Mouse (Mus musculus) lung, embryonic 16.5 days (tissue): ENCODE measurements at regions not wholly inside any gene's neighbourhood (a gene's known extent, or its start where the extent isn't known, plus 50 kb on each side); places are given as distances from the start of the nearest gene placed in this dataset.

Experiments
- ATAC-seq: fragments of 200-750 bp; cut with Nextera tagmentation; 2 replicates; pipeline ENCODE4 v1.8.0; 2017; ENCODE audit warnings: low read depth, mild to moderate bottlenecking, moderate library complexity
- H3K27ac ChIP-seq: fragments of 300-500 bp; sonication (generic); 2 replicates; pipeline ENCODE4 v1.5.1; 2014; ENCODE audit warnings: mild to moderate bottlenecking, control low read depth, low read length
- H3K27me3 ChIP-seq: fragments of 300-500 bp; sonication (generic); 2 replicates; pipeline ENCODE4 v1.6.1; 2014; ENCODE audit warnings: low read depth, low read length, mixed read lengths; ENCODE audit not compliant: control insufficient read depth, insufficient read depth
- H3K36me3 ChIP-seq: fragments of 300-500 bp; sonication (generic); 2 replicates; pipeline ENCODE4 v1.6.1; 2014; ENCODE audit warnings: low read length; ENCODE audit not compliant: control insufficient read depth, insufficient read depth
- H3K4me1 ChIP-seq: fragments of 300-500 bp; sonication (generic); replicated peaks from 2 replicates; pipeline ENCODE4 v1.6.1; 2014; ENCODE audit warnings: low read length, mixed read lengths; ENCODE audit not compliant: control insufficient read depth, insufficient read depth
- H3K4me2 ChIP-seq: fragments of 300-500 bp; sonication (generic); 2 replicates; pipeline ENCODE4 v1.6.1; 2014; ENCODE audit warnings: low read depth, low read length, control low read depth
- H3K4me3 ChIP-seq: fragments of 300-500 bp; sonication (generic); 2 replicates; pipeline ENCODE4 v1.5.1; 2014; ENCODE audit warnings: mild to moderate bottlenecking, low read length, control low read depth
- H3K9ac ChIP-seq: fragments of 300-500 bp; sonication (generic); 2 replicates; pipeline ENCODE4 v1.6.1; 2014; ENCODE audit warnings: low read length, control low read depth
- H3K9me3 ChIP-seq: fragments of 300-500 bp; sonication (generic); 2 replicates; pipeline ENCODE4 v1.6.1; 2016; ENCODE audit warnings: low read length; ENCODE audit not compliant: control insufficient read depth
- WGBS: fragments of 180-500 bp; shearing (Covaris S2); extraction: QIAGEN DNeasy Blood & Tissue Kit; methylation state at CpG from one replicate; pipeline ENCODE4 v1.1.7; 2014; 5-methylcytosine and 5-hydroxymethylcytosine counted together

- no peaks in the 10 kb centered on the region for H3K9me3 ChIP-seq
- no peaks in the 10 kb centered on the region for H3K36me3 ChIP-seq
- H3K4me1 ChIP-seq = no peaks in the 10 kb centered on the region
- no peak overlapping the region for H3K4me3 ChIP-seq
- no peaks in the 10 kb centered on the region for H3K27me3 ChIP-seq
- no peak overlapping the region for H3K27ac ChIP-seq
- H3K9ac ChIP-seq = no peak overlapping the region
- H3K4me2 ChIP-seq = no peak overlapping the region
- WGBS = 39% methylated on average over 4 of the region's 4 CpGs
- ATAC-seq = peak; percentile 78
Observed at GRCm38 (mm10) chr11:48381489-48381888, 392.7 kb upstream of the Sgcd start.

GRCm38 (mm10) chr11:48378044-48378443 lies 389.3 kb upstream of the Sgcd start:
- 49% methylated on average over 4 of the region's 4 CpGs for WGBS
- no peak for ATAC-seq

GRCm38 (mm10) chr11:48377269-48377668 lies 388.5 kb upstream of the Sgcd start:
- no peak overlapping the region for H3K27ac ChIP-seq
- no peak overlapping the region for H3K4me2 ChIP-seq
- no peaks in the 10 kb centered on the region for H3K9me3 ChIP-seq
- no peak overlapping the region for H3K4me3 ChIP-seq
- no peak for ATAC-seq
- H3K27me3 ChIP-seq = no peaks in the 10 kb centered on the region
- no peaks in the 10 kb centered on the region for H3K4me1 ChIP-seq
- H3K36me3 ChIP-seq = no peaks in the 10 kb centered on the region
- H3K9ac ChIP-seq = no peak overlapping the region

More at GRCm38 (mm10) chr11:48378044-48378443, 389.3 kb upstream of the Sgcd start:
- Histone ChIP-seq H3K27me3 (no peaks in the 10 kb centered on the region), H3K9ac (no peak overlapping the region), H3K4me2 (no peak overlapping the region), H3K4me3 (no peak overlapping the region), H3K27ac (no peak overlapping the region), H3K36me3 (no peaks in the 10 kb centered on the region), H3K9me3 (no peaks in the 10 kb centered on the region), H3K4me1 (no peaks in the 10 kb centered on the region)

- WGBS = 74% methylated on average over 4 of the region's 4 CpGs
Observed at GRCm38 (mm10) chr11:48351349-48352023, 362.7 kb upstream of the Sgcd start.

GRCm38 (mm10) chr11:48314500-48314899 lies 325.7 kb upstream of the Sgcd start:
- Histone ChIP-seq H3K27ac (no peak overlapping the region), H3K9ac (no peak overlapping the region), H3K4me2 (no peak overlapping the region), H3K27me3 (no peaks in the 10 kb centered on the region), H3K36me3 (no peaks in the 10 kb centered on the region), H3K4me1 (no peaks in the 10 kb centered on the region), H3K4me3 (no peak overlapping the region), H3K9me3 (no peaks in the 10 kb centered on the region)
- 41% methylated on average over 1 of the region's 1 CpGs for whole genome bisulfite sequencing
- ATAC-seq = no peak

More at GRCm38 (mm10) chr11:48351349-48352023, 362.7 kb upstream of the Sgcd start:
- no peak for ATAC-seq
- Histone ChIP-seq H3K4me2 (no peak overlapping the region), H3K4me3 (no peak overlapping the region), H3K27me3 (no peaks in the 10 kb centered on the region), H3K36me3 (no peaks in the 10 kb centered on the region), H3K9me3 (no peaks in the 10 kb centered on the region), H3K27ac (no peak overlapping the region), H3K4me1 (no peaks in the 10 kb centered on the region), H3K9ac (no peak overlapping the region)

- Histone ChIP-seq H3K27ac (no peak overlapping the region), H3K4me2 (no peak overlapping the region), H3K4me3 (no peak overlapping the region), H3K27me3 (no peaks in the 10 kb centered on the region), H3K9ac (no peak overlapping the region), H3K36me3 (no peaks in the 10 kb centered on the region), H3K4me1 (no peaks in the 10 kb centered on the region), H3K9me3 (no peaks in the 10 kb centered on the region)
- ATAC-seq = no peak
- 59% methylated on average over 3 of the region's 3 CpGs for WGBS
Observed at GRCm38 (mm10) chr11:48295370-48295769, 306.6 kb upstream of the Sgcd start.

GRCm38 (mm10) chr11:48262492-48262891 lies 273.7 kb upstream of the Sgcd start:
- no peak overlapping the region for H3K9ac ChIP-seq
- H3K4me1 ChIP-seq = peaks cover 3% of the 10 kb centered on the region; the same call in 1 of the 2 replicates
- H3K9me3 ChIP-seq = no peaks in the 10 kb centered on the region
- H3K36me3 ChIP-seq = no peaks in the 10 kb centered on the region
- H3K27me3 ChIP-seq = no peaks in the 10 kb centered on the region
- H3K27ac ChIP-seq = no peak overlapping the region
- WGBS = 46% methylated on average over 3 of the region's 3 CpGs
- no peak overlapping the region for H3K4me2 ChIP-seq
- ATAC-seq = peak; percentile 66; the same call in 1 of the 2 replicates
- H3K4me3 ChIP-seq = no peak overlapping the region

GRCm38 (mm10) chr11:48261089-48261488 lies 272.3 kb upstream of the Sgcd start:
- H3K9ac ChIP-seq = no peak overlapping the region
- peaks cover 3% of the 10 kb centered on the region; the same call in 1 of the 2 replicates for H3K4me1 ChIP-seq
- 16% methylated on average over 1 of the region's 1 CpGs for WGBS
- H3K4me3 ChIP-seq = no peak overlapping the region
- H3K4me2 ChIP-seq = no peak overlapping the region
- H3K27me3 ChIP-seq = no peaks in the 10 kb centered on the region
- H3K27ac ChIP-seq = no peak overlapping the region
- no peak for ATAC-seq
- H3K36me3 ChIP-seq = no peaks in the 10 kb centered on the region
- no peaks in the 10 kb centered on the region for H3K9me3 ChIP-seq

GRCm38 (mm10) chr11:48250678-48251317 lies 262.0 kb upstream of the Sgcd start:
- H3K4me2 ChIP-seq = no peak overlapping the region
- no peaks in the 10 kb centered on the region for H3K4me1 ChIP-seq
- H3K9me3 ChIP-seq = no peaks in the 10 kb centered on the region
- H3K27ac ChIP-seq = no peak overlapping the region
- 67% methylated on average over 4 of the region's 4 CpGs for WGBS
- H3K27me3 ChIP-seq = no peaks in the 10 kb centered on the region
- no peaks in the 10 kb centered on the region for H3K36me3 ChIP-seq
- no peak for ATAC-seq
- H3K9ac ChIP-seq = no peak overlapping the region
- no peak overlapping the region for H3K4me3 ChIP-seq
